ENCODE assay signal across 9 mouse cellular contexts in the genomic region with DNA sequence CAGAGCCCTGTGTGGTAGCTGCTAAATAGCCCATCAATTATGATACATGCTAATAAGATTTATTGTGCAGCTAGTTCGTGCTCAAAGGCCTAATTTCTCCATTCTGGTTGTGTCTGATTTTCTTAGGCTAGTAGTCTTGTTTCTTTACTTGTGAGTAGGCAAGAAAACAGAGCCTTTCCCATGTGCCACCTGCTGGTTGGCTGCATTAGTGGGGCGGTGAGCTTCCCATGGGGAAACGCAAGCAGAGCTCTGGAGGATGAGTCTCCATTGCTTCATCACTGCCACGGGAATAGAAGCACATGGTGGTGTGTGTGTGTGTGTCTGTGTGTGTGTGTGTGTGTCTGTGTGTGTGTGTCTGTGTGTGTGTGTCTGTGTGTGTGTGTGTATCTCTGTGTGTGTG.
A peak's percentile ranks its signal among the peaks of the same experiment; 100 is the strongest.
DNase-seq lines count a peak whose midpoint lies in the region; ATAC-seq lines count a peak whose summit lies in the region.
"Had no signal": no experiment of that assay in that cellular context is flagged by ENCODE, and none has a peak within 500 bp of the region (broad histone marks: within the 10 kb centered on the region; RNA-seq: fewer than 3 reads in every experiment).

No protein-coding gene starts in this region.

- 65% methylated on average over 4 of the region's 4 CpGs for WGBS in hindbrain, embryonic 10.5 days
- 44% methylated on average over 4 of the region's 4 CpGs for WGBS in hindbrain, embryonic 14.5 days

- H3K4me3 ChIP-seq in hindbrain, embryonic 10.5 days = no peak overlapping the region
- no peak overlapping the region for H3K4me3 ChIP-seq in hindbrain, embryonic 14.5 days (replicated peaks; ENCODE audit: low read length)
- H3K4me3 ChIP-seq: embryonic facial prominence, embryonic 13.5 days had no signal

- 0 out of 2 replicates have a peak overlapping the region, but pooled peaks have one; percentile 4 for H3K27ac ChIP-seq in hindbrain, embryonic 10.5 days
- H3K27ac ChIP-seq in hindbrain, embryonic 14.5 days = no peak overlapping the region; the same call in 1 of the 2 replicates
- H3K27ac ChIP-seq: embryonic facial prominence, embryonic 13.5 days had no signal

- H3K36me3 ChIP-seq in hindbrain, embryonic 10.5 days = no peaks in the 10 kb centered on the region
- H3K36me3 ChIP-seq in hindbrain, embryonic 14.5 days (replicated peaks; ENCODE audit: control insufficient read depth, insufficient read depth) = no peaks in the 10 kb centered on the region
- H3K36me3 ChIP-seq: embryonic facial prominence, embryonic 13.5 days had no signal

- no peaks in the 10 kb centered on the region for H3K9me3 ChIP-seq in hindbrain, embryonic 10.5 days
- H3K9me3 ChIP-seq in hindbrain, embryonic 14.5 days (ENCODE audit: control insufficient read depth, low read length) = no peaks in the 10 kb centered on the region
- H3K9me3 ChIP-seq: embryonic facial prominence, embryonic 13.5 days had no signal

- 0 out of 2 replicates have a peak, but pooled peaks cover 2% of the 10 kb centered on the region for H3K4me1 ChIP-seq in hindbrain, embryonic 10.5 days (replicated peaks)
- H3K4me1 ChIP-seq in hindbrain, embryonic 14.5 days (replicated peaks; ENCODE audit: control insufficient read depth, insufficient read depth, low read length) = 0 out of 2 replicates have a peak, but pooled peaks cover 14% of the 10 kb centered on the region
- H3K4me1 ChIP-seq: embryonic facial prominence, embryonic 13.5 days had no signal

- ATAC-seq in hindbrain, embryonic 14.5 days (ENCODE audit: low FRiP score) = no peak

- DNase-seq in hindbrain, embryonic 10.5 days (ENCODE audit: low spot score) = peak; percentile 12
- DNase-seq in hindbrain, embryonic 14.5 days (ENCODE audit: low spot score) = no peak
- DNase-seq in MN1 (ENCODE audit: low spot score) = peak; percentile 27
- DNase-seq in embryo, embryonic 10.5 days (ENCODE audit: low spot score) = peak; percentile 44
- peak; percentile 12 to 51 for DNase-seq in kidney, adult 8-10 months
- peak; percentile 39 to 47 for DNase-seq in lung, postnatal 4 days
- DNase-seq in cerebellum, postnatal 36 days = no peak
- DNase-seq in Muller cell, postnatal 12 days (ENCODE audit: inconsistent ontology term) = no peak

- H3K27me3 ChIP-seq in hindbrain, embryonic 10.5 days (ENCODE audit: insufficient read depth, poor library complexity, severe bottlenecking) = no peaks in the 10 kb centered on the region
- H3K27me3 ChIP-seq in hindbrain, embryonic 14.5 days (ENCODE audit: control insufficient read depth, insufficient read depth, low read length) = no peaks in the 10 kb centered on the region
- H3K27me3 ChIP-seq: embryonic facial prominence, embryonic 13.5 days had no signal

- H3K9ac ChIP-seq in hindbrain, embryonic 14.5 days = no peak overlapping the region
- H3K9ac ChIP-seq: embryonic facial prominence, embryonic 13.5 days had no signal

- H3K4me2 ChIP-seq in hindbrain, embryonic 14.5 days (replicated peaks) = no peak overlapping the region
- H3K4me2 ChIP-seq: embryonic facial prominence, embryonic 13.5 days had no signal

Comparison
In these comparisons a context has a peak if more than half of its experiments do, and no peak if none do; other contexts are left out.
1. DNase-seq: peak in hindbrain, embryonic 10.5 days (single experiment), MN1 (single experiment), embryo, embryonic 10.5 days (single experiment), kidney, adult 8-10 months (2 of 2) and lung, postnatal 4 days (2 of 2); none in hindbrain, embryonic 14.5 days (single experiment), cerebellum, postnatal 36 days (0 of 2) and Muller cell, postnatal 12 days (single experiment).